Mouse (Mus musculus): ENCODE measurements around the gene Dync1h1. TPM values are rescaled to one million over a fixed set of nuclear protein-coding genes. Genes with fewer than 3 reads are reported as not detected.

The Dync1h1 gene
- polyA plus RNA-seq (2012): 187 and 277 TPM in 2 replicates

DNA sequence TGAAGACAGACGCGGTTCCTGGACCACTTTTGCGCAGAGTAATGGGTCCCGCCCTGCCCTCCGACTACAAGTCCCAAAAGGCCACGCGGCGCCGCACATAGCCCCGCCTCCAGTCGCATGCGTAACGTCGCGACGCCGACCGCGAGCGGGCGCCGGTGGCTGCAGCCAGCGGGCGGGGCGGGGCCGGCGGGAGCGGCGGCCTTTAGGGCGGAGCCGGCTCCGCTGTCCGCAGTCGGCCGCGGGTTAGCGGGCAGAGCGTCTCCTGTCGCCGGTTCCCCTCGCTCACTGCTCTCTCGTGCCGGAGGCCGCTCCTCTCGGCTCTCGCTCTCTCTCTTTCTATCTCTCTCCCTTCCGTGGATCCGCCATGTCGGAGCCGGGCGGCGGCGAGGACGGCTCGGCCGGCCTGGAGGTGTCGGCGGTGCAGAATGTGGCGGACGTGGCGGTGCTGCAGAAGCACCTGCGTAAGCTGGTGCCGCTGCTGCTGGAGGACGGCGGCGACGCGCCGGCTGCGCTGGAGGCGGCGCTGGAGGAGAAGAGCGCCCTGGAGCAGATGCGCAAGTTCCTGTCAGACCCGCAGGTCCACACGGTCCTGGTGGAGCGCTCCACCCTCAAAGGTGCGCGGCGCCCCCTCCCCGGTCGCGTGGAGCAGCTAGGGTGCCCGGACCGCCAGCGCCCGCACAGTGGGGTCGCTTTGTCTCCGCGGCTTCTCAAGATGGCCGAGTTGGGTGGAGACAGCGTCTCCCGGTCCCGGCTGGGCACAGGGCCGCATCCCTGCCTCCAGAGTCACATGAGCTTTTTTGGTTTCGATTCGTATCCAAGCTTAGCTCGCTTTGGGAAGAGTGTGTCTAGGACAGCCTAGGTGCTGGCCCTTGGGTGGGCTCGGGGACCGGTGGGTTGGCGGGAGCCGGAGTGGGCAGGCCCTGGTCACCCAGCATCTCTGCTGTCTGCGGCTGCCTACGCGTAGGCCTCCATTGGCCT lies at the start of gene Dync1h1:
Gene Dync1h1 (plus strand): TSS at position 212 of the 978 bp plus-strand sequence.

DNA sequence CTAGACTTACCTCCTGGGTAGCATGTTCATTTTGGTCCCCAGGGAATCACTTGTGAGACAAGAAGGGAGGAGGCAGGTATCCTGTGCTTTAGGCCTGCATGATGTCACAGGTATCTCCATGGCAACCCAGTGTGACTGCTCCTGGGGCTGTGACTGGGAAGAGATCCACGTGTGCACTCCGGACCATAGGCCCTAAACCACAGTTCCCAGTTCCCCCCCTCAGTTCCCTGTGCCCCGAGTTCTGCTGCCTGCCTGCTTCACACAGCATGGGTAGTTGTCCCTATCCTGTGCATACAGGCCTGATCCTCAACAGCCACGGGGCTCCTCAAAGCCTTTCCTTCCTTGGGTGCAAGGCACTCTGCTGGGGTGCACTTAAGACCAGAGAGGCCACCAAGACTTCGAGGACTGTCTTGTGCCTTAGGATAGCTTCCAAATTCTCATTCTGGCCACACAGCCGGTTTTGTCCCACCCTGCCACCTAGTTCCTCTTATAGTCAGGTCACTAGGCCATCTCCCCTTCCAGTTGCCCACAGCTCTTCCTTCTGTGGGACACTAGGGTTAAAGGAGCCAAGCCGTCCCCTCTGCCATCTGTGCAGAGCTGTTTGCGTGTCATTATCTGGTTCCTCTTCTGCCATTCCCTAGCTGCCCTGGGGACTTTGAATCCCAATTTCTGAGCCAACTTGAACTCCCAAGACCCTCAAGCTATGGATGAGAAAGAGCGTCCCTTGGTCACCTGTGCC lies 81.5 kb downstream of the Dync1h1 start, which contains the start of gene 1700001K19Rik:
Gene 1700001K19Rik (minus strand): TSS at position 59 of the 739 bp plus-strand sequence.

GRCm38 (mm10) chr12:110702556-110702955 lies 101.3 kb downstream of the Dync1h1 start, which contains the start of gene Hsp90aa1:
Hsp90aa1 (minus strand) TSS chr12:110702728.

Other genes with a start within 250 kb of the Dync1h1 start
- 31.2 and 32.2 TPM in 2 replicates for gene Ppp2r5c, start 154.3 kb upstream of the Dync1h1 start, polyA plus RNA-seq (2012)
- gene 1700001K19Rik, start 81.2 kb downstream of the Dync1h1 start, polyA plus RNA-seq (2012): 0.05 and 0.21 TPM in 2 replicates
- gene Hsp90aa1, start 101.3 kb downstream of the Dync1h1 start, polyA plus RNA-seq (2012): 231 and 303 TPM in 2 replicates
- 6.6 and 9.2 TPM in 2 replicates for gene Wdr20, start 136.5 kb downstream of the Dync1h1 start, polyA plus RNA-seq (2012)
- gene Mok, start 239.5 kb downstream of the Dync1h1 start, polyA plus RNA-seq (2012): 0.91 and 1.1 TPM in 2 replicates
- 6.8 and 7.9 TPM in 2 replicates for gene Zfp839, start 248.8 kb downstream of the Dync1h1 start, polyA plus RNA-seq (2012)